10 mouse cellular contexts compared by ENCODE assay signal in the genomic region with DNA sequence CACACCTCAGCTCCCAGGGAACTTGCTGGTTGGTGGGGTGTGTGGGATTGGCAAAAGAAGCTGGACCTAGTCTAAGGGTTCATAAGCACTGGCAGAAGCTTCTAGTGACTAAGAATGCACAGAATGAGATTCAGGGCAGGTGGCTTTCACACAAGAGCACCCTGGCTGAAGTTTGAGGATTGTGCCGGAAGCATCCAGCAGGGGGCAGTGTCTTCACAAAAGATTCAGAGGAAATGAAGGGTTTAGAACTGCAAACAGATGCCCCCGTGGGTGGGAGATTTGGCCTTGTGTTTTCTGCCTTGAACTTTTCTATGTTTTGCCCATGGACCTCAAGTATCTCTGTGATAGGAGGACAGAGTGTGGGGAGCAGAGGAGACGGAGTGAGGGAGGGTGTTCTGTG. TPM values are rescaled to one million over a fixed set of nuclear protein-coding genes. Genes with fewer than 3 reads are reported as not detected.
A peak's percentile ranks its signal among the peaks of the same experiment; 100 is the strongest.
DNase-seq lines count a peak whose midpoint lies in the region; ATAC-seq and TF ChIP-seq lines count a peak whose summit lies in the region.
"Had no signal": no experiment of that assay in that cellular context is flagged by ENCODE, and none has a peak within 500 bp of the region (broad histone marks: within the 10 kb centered on the region; RNA-seq: fewer than 3 reads in every experiment).

No protein-coding gene starts in this region.

- TF ChIP-seq CTCF in liver, postnatal 0 days (IDR thresholded peaks at IDR 0.05; ENCODE audit: low read depth): peak; percentile 73

- no peak overlapping the region for H3K9ac ChIP-seq in liver, embryonic 12.5 days
- H3K9ac ChIP-seq in liver, postnatal 0 days (replicated peaks): no peak overlapping the region
- H3K9ac ChIP-seq: midbrain, embryonic 12.5 days had no signal

- H3K27ac ChIP-seq in liver, embryonic 12.5 days: no peak overlapping the region
- H3K27ac ChIP-seq in liver, postnatal 0 days (ENCODE audit: low read depth): no peak overlapping the region
- H3K27ac ChIP-seq: midbrain, embryonic 12.5 days had no signal

- no peak overlapping the region for H3K4me3 ChIP-seq in liver, embryonic 12.5 days
- no peak overlapping the region for H3K4me3 ChIP-seq in liver, postnatal 0 days (ENCODE audit: low read depth, low read length)
- H3K4me3 ChIP-seq: midbrain, embryonic 12.5 days had no signal

- 18% methylated on average over 3 of the region's 3 CpGs for WGBS in liver, embryonic 12.5 days (ENCODE audit: insufficient replicate concordance)
- 33% methylated on average over 3 of the region's 3 CpGs for WGBS in liver, postnatal 0 days (ENCODE audit: insufficient replicate concordance)

- H3K9me3 ChIP-seq in liver, embryonic 12.5 days (replicated peaks): no peaks in the 10 kb centered on the region
- no peaks in the 10 kb centered on the region for H3K9me3 ChIP-seq in liver, postnatal 0 days (ENCODE audit: low read length)
- H3K9me3 ChIP-seq: midbrain, embryonic 12.5 days had no signal

- H3K4me1 ChIP-seq in liver, embryonic 12.5 days: no peaks in the 10 kb centered on the region
- H3K4me1 ChIP-seq in liver, postnatal 0 days (ENCODE audit: insufficient read depth): no peaks in the 10 kb centered on the region
- H3K4me1 ChIP-seq: midbrain, embryonic 12.5 days had no signal

- no peak overlapping the region for H3K4me2 ChIP-seq in liver, embryonic 12.5 days
- no peak overlapping the region for H3K4me2 ChIP-seq in liver, postnatal 0 days (ENCODE audit: low read depth, low read length)
- H3K4me2 ChIP-seq: midbrain, embryonic 12.5 days had no signal

- no peaks in the 10 kb centered on the region for H3K36me3 ChIP-seq in liver, embryonic 12.5 days
- no peaks in the 10 kb centered on the region for H3K36me3 ChIP-seq in liver, postnatal 0 days (replicated peaks; ENCODE audit: insufficient read depth, low read length)
- H3K36me3 ChIP-seq: midbrain, embryonic 12.5 days had no signal

- H3K27me3 ChIP-seq in liver, embryonic 12.5 days (replicated peaks): no peaks in the 10 kb centered on the region
- H3K27me3 ChIP-seq in liver, postnatal 0 days (ENCODE audit: insufficient read depth, low read length): no peaks in the 10 kb centered on the region

- no peak for TF ChIP-seq EP300 in liver, postnatal 0 days (IDR thresholded peaks at IDR 0.05; ENCODE audit: low read depth)

- ATAC-seq in liver, embryonic 12.5 days: no peak
- ATAC-seq in liver, postnatal 0 days: no peak

- peak; percentile 47 for DNase-seq in liver
- DNase-seq in adipocyte (ENCODE audit: low spot score): peak; percentile 50
- DNase-seq in cerebellum, postnatal 10 days: peak; percentile 83 to 88
- DNase-seq in hindlimb bud, embryonic 11.5 days (ENCODE audit: extremely low spot score, low read depth, low spot score): peak; percentile 12
- peak; percentile 70 for DNase-seq in liver, postnatal 0 days
- DNase-seq in right cerebral cortex, postnatal 14 days: peak; percentile 36
- DNase-seq in urinary bladder, postnatal 4 days (ENCODE audit: low spot score in 2 of 2): no peak

RNA-seq across cellular contexts. Expression of a gene that starts 5.5 kb away (rescaled TPM):
- 0.08 TPM in 1 of 2 replicates, not detected in the other for polyA plus RNA-seq in liver, embryonic 12.5 days (2016; fragmentation: Nextera tagmentation; extraction: Ambion mirVana)
- polyA plus RNA-seq in liver, postnatal 0 days (2015; fragmentation: Nextera tagmentation; extraction: Ambion mirVana): not detected in 2 replicates
- polyA plus RNA-seq: gonadal fat pad, adult 2 months; midbrain, embryonic 12.5 days had no signal

RNA-seq across cellular contexts. Expression of a gene that starts 25.5 kb away (rescaled TPM):
- not detected in 2 replicates for polyA plus RNA-seq in liver, embryonic 12.5 days (2016; fragmentation: Nextera tagmentation; extraction: Ambion mirVana)
- 0.08 TPM in 1 of 2 replicates, not detected in the other for polyA plus RNA-seq in liver, postnatal 0 days (2015; fragmentation: Nextera tagmentation; extraction: Ambion mirVana)
- polyA plus RNA-seq: midbrain, embryonic 12.5 days had no signal

RNA-seq across cellular contexts. Expression of a gene that starts 31.2 kb away (rescaled TPM):
- polyA plus RNA-seq in liver, embryonic 12.5 days (2016; fragmentation: Nextera tagmentation; extraction: Ambion mirVana): not detected in 2 replicates
- not detected in 2 replicates for polyA plus RNA-seq in liver, postnatal 0 days (2015; fragmentation: Nextera tagmentation; extraction: Ambion mirVana)
- polyA plus RNA-seq: gonadal fat pad, adult 2 months; midbrain, embryonic 12.5 days had no signal

RNA-seq across cellular contexts. Expression of a gene that starts 43.3 kb away (rescaled TPM):
- not detected in 2 replicates for polyA plus RNA-seq in liver, embryonic 12.5 days (2016; fragmentation: Nextera tagmentation; extraction: Ambion mirVana)
- polyA plus RNA-seq in liver, postnatal 0 days (2015; fragmentation: Nextera tagmentation; extraction: Ambion mirVana): not detected in 2 replicates
- polyA plus RNA-seq: midbrain, embryonic 12.5 days had no signal

Comparison
In these comparisons a context has a peak if more than half of its experiments do, and no peak if none do; other contexts are left out.
1. DNase-seq: peak in liver (single experiment), adipocyte (single experiment), cerebellum, postnatal 10 days (2 of 2), hindlimb bud, embryonic 11.5 days (single experiment), liver, postnatal 0 days (single experiment) and right cerebral cortex, postnatal 14 days (single experiment); none in urinary bladder, postnatal 4 days (0 of 2).